Mouse (Mus musculus): ENCODE results near the gene Nlrp3. TPM values are rescaled to one million over a fixed set of nuclear protein-coding genes. Genes with fewer than 3 reads are reported as not detected.

The Nlrp3 gene
- polyA plus RNA-seq (2015; fragmentation: Nextera tagmentation; extraction: Ambion mirVana), result 0.20 and 0.24 TPM in 2 replicates

DNA sequence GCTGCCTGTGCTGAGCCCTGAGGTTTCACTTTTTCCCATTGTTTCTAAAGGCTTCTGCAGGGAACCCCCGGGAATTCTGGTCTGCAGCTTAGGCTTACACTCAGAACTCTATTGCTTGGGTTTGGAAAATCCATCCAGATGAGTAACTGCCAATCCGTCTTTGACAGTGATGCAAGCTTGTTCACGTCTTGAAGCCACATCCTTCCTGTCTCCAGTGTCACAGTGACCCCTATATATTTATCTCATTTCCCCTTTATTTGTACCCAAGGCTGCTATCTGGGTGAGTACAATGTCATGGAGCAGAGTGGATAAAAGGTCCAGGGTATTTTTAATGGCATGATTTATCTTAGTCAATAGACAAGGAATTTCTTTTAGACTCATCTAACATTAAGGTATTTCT is at the start of gene Nlrp3:
TSS of gene Nlrp3 (plus strand) at position 245 of the 400 bp plus-strand sequence.
- 51% methylated on average over 3 of the region's 3 CpGs for WGBS
- Histone ChIP-seq H3K9ac (replicated peaks) (no peak within 1 kb of the TSS), H3K4me2 (no peak within 1 kb of the TSS), H3K4me3 (replicated peaks) (no peak within 1 kb of the TSS), H3K9me3 (replicated peaks) (no peaks in the 10 kb centered on the region), H3K36me3 (no peaks in the 10 kb centered on the region), H3K27ac (replicated peaks) (no peak within 1 kb of the TSS), H3K4me1 (peaks cover 10% of the 10 kb centered on the region), H3K27me3 (replicated peaks) (no peaks in the 10 kb centered on the region)
- ATAC-seq (ENCODE audit: low FRiP score), result no peak

DNA sequence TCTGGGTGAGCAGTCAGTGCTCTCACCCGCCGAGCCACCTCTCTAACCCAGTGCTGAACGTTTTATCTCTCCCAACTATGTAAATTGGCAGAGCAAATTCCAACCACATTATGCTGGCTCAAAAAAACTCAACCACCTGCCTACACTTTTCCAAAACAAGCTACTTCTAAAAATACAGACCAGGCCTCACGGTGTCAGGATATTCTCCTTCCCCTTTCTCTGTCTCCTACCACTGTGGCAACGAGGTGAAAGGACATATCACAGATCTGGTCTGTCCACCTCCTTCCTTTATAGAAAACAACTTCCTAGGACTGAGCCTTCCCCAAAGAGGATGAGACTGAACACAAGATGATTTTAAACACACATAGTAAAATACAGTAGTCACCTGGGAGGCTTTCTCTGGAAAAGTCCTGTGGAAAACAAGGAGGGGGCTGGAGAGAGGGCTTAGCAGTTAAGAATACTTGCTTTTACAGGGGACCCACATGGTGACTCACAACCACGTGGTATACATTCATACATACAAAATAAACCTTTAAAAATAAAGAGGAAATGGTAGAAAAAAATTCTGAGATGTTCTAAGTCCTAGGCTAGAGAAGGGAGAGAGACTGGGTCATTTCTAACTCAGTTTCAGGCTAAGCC is 44.6 kb upstream of the Nlrp3 start:
- Histone ChIP-seq H3K4me1 (no peaks in the 10 kb centered on the region), H3K9ac (replicated peaks) (no peak overlapping the region), H3K36me3 (peaks cover 91% of the 10 kb centered on the region), H3K27me3 (replicated peaks) (no peaks in the 10 kb centered on the region), H3K4me3 (replicated peaks) (no peak overlapping the region), H3K27ac (replicated peaks) (no peak overlapping the region), H3K9me3 (replicated peaks) (no peaks in the 10 kb centered on the region), H3K4me2 (no peak overlapping the region)
- WGBS, result 87% methylated on average over 6 of the region's 6 CpGs
- no peak for ATAC-seq (ENCODE audit: low FRiP score)

DNA sequence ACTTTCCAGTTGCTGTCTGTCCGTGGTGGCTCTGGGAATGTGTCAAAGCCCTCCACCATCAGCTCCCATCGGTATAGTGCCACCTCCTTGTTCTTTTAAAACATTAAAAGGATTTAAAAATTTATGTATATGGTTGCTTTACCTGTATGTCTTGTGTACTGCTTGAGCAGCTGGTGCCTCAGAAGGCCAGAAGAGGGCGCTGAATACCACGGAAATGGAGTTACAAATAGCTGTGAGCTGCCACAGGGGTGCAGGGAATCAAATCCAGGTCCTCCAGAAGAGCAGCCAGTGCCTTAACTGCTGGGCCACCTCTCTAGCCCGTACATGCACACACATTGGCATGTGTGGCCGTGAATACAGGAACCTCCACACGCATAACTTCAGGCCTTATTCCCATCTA is 43.6 kb upstream of the Nlrp3 start:
- ATAC-seq (ENCODE audit: low FRiP score), result no peak
- Histone ChIP-seq H3K9ac (replicated peaks) (no peak overlapping the region), H3K36me3 (peaks cover 91% of the 10 kb centered on the region), H3K27me3 (replicated peaks) (no peaks in the 10 kb centered on the region), H3K4me3 (replicated peaks) (no peak overlapping the region), H3K4me2 (no peak overlapping the region), H3K9me3 (replicated peaks) (no peaks in the 10 kb centered on the region), H3K4me1 (no peaks in the 10 kb centered on the region), H3K27ac (replicated peaks) (no peak overlapping the region)
- WGBS, result 93% methylated on average over 7 of the region's 7 CpGs

DNA sequence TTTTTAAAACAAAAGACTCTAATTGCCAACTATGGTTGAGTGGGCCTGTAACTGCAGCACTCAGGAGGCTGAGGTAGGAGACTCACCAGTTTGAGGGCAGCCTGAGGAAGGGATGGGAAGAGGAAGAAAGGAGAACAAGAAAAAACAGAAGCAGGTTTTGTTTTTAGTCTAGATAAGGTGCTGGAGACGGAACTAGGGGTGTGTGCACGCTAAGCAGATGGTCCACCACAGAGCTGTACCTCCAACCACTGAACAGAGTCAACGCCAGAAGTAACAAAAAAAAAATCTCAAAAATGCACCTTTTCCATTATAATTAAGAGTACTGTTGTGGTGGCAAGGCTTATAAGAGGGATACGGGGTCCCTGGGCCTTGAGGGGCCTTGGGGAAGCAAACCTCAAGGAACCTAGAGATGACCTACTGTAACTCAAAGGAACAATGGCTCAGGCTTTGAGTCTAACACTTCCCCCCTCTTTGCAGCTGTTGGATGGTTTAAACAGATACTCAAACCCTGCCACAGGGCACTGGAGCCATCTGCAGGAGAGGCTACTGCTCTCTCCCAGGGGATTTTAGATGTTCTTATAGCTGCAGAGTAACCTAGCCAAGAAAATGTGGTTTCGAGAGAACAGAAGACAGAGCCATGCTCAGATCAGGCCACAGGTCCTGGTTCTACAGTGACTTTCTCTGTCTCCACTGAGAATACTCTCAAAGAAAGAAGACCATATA is 39.2 kb upstream of the Nlrp3 start:
- Histone ChIP-seq H3K27me3 (replicated peaks) (no peaks in the 10 kb centered on the region), H3K36me3 (peaks cover 68% of the 10 kb centered on the region), H3K4me3 (replicated peaks) (no peak overlapping the region), H3K27ac (replicated peaks) (no peak overlapping the region), H3K4me1 (peaks cover 15% of the 10 kb centered on the region), H3K4me2 (no peak overlapping the region), H3K9me3 (replicated peaks) (no peaks in the 10 kb centered on the region), H3K9ac (replicated peaks) (no peak overlapping the region)
- whole genome bisulfite sequencing, result 90% methylated on average over 5 of the region's 5 CpGs
- no peak for ATAC-seq (ENCODE audit: low FRiP score)

DNA sequence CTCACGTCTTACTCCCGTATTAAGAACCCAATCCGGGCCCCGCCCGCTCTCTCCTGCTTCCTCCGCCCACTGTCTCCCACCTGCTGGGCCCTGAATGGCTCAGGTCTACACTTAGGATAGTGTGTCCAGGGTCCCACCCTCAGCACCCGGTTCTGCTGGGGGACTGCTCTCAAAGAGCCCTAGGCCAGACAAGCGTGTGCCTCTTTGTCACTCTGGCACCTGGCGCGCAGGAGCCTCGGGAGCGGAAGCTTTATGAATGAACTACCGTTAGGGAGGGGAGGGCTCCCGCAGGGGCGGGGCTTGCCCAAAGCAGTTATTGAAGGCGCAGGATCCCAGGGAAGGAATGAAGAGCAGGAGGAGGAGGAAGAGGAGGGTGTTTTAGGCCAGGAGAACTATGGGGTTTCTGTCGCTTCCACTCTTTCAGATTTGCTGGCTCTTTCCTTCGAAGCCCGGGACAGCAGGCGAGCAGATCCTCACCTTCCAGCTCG is 36.0 kb upstream of the Nlrp3 start:
- under 1% methylated on average over 21 of the region's 21 CpGs for WGBS
- H3K36me3 ChIP-seq, result peaks cover 36% of the 10 kb centered on the region

DNA sequence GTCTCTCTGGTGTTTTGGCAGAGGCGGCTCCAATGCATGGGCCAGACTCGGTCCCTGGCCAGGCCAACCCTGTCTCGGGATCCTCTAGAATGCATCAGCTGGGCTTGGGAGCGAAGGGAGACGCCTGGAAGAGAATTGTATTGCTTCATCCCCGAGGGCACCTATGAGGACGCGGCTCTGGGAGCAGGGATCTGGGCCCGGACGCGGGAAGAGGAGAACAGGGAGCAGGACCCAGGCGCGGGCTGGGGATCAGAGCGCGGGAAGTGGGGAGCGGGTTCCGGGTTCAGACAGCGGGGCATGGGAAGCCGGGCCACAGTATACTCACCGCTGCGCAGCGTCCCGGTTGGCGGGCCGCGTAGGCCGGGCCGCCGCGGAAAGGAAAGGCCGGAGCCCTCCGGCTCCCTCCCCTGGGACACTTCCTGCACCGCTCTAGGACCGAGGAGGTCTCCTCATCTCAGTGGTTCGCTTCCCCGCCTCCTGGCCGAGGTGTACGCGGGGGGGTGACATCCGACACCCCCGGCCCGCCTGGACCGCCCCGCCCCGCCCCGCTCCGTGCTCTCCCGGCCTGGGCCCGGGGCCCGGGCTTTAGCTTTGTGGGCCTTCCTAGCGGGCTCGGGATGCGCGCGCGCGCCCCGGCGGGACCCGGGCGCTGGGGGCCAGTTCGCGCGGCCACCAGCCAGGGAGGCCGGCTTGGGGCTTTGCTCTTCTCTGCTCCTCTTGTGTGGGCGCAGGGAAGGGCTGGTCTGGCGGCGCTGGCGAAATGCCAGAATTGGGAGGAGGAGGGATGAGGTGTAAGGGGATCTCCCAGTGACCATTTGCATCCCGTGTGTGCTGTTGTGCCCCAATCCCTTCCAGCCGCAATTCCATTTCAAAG is 35.3 kb upstream of the Nlrp3 start:
- Histone ChIP-seq H3K4me1 (peaks cover 24% of the 10 kb centered on the region), H3K9me3 (replicated peaks) (no peaks in the 10 kb centered on the region), H3K4me2 (peak overlapping the region; percentile 97), H3K4me3 (replicated peaks) (peak overlapping the region; percentile 84), H3K27ac (replicated peaks) (peak overlapping the region; percentile 92), H3K27me3 (replicated peaks) (no peaks in the 10 kb centered on the region), H3K9ac (replicated peaks) (peak overlapping the region; percentile 98), H3K36me3 (peaks cover 33% of the 10 kb centered on the region)
- under 1% methylated on average over 67 of the region's 71 CpGs for WGBS
- peak; percentile 88 for ATAC-seq (ENCODE audit: low FRiP score)

More for the DNA sequence above, 36.0 kb upstream of the Nlrp3 start:
- no peaks in the 10 kb centered on the region for H3K9me3 ChIP-seq (replicated peaks)
- no peaks in the 10 kb centered on the region for H3K27me3 ChIP-seq (replicated peaks)
- H3K4me1 ChIP-seq, result peaks cover 24% of the 10 kb centered on the region
- ATAC-seq (ENCODE audit: low FRiP score), result peak; percentile 67
- H3K9ac ChIP-seq (replicated peaks), result peak overlapping the region; percentile 98
- H3K4me2 ChIP-seq, result peak overlapping the region; percentile 97
- H3K27ac ChIP-seq (replicated peaks), result peak overlapping the region; percentile 92
- peak overlapping the region; percentile 84 for H3K4me3 ChIP-seq (replicated peaks)

DNA sequence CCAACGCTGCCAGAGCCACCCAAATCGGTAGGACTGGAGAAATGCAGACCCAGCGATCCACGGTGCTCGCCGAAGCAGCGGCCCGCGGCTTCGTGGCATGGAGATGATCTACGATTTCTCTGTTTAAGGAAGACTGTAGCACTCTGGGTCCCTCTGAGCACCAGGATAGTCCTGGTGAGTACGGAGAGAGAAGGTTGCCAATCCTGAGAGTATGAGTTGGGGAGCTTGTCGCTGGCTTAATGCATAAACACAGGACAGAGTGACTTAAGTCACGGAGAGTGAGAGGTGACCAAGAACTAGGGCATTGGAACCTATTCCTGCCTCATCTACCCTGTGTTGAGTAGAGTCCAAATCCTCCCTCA is 34.7 kb upstream of the Nlrp3 start:
- Histone ChIP-seq H3K27me3 (replicated peaks) (no peaks in the 10 kb centered on the region), H3K4me2 (peak overlapping the region; percentile 97), H3K27ac (replicated peaks) (peak overlapping the region; percentile 92), H3K4me3 (replicated peaks) (peak overlapping the region; percentile 84), H3K4me1 (peaks cover 24% of the 10 kb centered on the region), H3K36me3 (peaks cover 32% of the 10 kb centered on the region), H3K9me3 (replicated peaks) (no peaks in the 10 kb centered on the region), H3K9ac (replicated peaks) (peak overlapping the region; percentile 98)
- ATAC-seq (ENCODE audit: low FRiP score), result peak; percentile 43; the same call in 1 of the 2 replicates
- WGBS, result under 1% methylated on average over 14 of the region's 14 CpGs

DNA sequence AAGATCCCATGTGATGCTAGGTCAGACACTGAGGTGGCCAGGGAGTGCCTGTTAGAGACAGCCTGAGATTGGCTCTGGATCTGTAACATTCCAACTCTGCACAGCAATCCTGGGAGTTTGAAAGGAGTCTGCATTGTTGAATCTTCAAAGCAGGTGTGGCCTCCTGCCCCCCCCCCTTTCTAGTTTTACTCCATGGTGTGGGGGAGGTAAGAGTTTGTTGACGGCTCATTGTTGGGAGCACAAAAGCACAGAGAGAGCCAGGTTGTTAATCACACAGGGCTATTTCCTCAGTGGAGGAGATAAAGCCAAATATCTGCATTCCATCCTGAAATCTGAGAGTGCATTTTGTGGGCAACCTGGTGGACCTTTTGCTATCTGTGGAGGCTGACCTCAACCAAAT is 29.8 kb upstream of the Nlrp3 start:
- peaks cover 15% of the 10 kb centered on the region for H3K4me1 ChIP-seq
- no peaks in the 10 kb centered on the region for H3K9me3 ChIP-seq (replicated peaks)
- H3K9ac ChIP-seq (replicated peaks), result no peak overlapping the region
- no peak overlapping the region for H3K27ac ChIP-seq (replicated peaks)
- no peaks in the 10 kb centered on the region for H3K27me3 ChIP-seq (replicated peaks)
- no peak for ATAC-seq (ENCODE audit: low FRiP score)
- WGBS, result 37% methylated on average over 1 of the region's 1 CpGs
- no peak overlapping the region for H3K4me2 ChIP-seq
- H3K4me3 ChIP-seq (replicated peaks), result no peak overlapping the region
- peaks cover 10% of the 10 kb centered on the region; the same call in 1 of the 2 replicates for H3K36me3 ChIP-seq

DNA sequence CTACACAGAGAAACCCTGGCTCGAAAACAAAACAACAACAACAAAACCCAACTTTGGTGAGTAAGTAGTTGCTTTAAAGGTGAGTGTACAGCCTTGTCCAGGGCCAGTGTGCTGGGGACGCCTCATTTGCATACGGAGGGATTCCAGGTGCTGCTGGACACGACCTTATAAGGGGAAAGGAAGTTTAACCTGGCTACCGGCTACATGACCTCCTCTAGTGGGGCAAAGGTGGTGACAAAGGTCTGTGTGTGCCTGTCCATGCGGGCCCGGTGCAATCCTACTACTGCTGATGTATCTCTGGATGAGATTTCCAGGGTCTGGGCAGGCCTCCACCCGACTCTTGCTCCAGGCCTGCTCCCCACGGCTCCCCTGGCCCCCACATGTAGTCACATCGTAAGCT is 28.6 kb upstream of the Nlrp3 start:
- Histone ChIP-seq H3K27ac (replicated peaks) (no peak overlapping the region), H3K4me1 (peaks cover 3% of the 10 kb centered on the region), H3K4me2 (no peak overlapping the region), H3K27me3 (replicated peaks) (no peaks in the 10 kb centered on the region), H3K9ac (replicated peaks) (no peak overlapping the region), H3K9me3 (replicated peaks) (no peaks in the 10 kb centered on the region), H3K36me3 (peaks cover 10% of the 10 kb centered on the region; the same call in 1 of the 2 replicates), H3K4me3 (replicated peaks) (no peak overlapping the region)
- no peak for ATAC-seq (ENCODE audit: low FRiP score)
- WGBS, result 91% methylated on average over 10 of the region's 10 CpGs

DNA sequence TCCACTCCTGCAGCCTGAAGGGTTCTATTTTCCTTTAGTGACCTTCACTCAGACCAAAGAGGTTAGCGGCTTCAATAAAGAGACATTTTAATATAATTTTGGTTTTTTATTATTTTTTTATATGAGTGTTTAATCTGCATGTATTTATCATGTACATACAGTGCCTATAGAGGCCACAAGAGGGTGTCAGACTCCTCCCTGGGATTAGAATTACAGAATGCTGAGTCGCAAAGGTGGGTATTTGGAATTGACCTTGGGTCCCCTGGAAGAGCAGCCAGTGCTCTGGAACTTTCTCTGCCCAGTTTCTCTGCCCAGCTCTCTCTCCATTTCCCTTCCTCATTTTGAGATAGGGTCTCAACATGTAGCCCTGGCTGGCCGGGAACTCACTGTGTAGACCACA is 27.8 kb upstream of the Nlrp3 start:
- Histone ChIP-seq H3K27me3 (replicated peaks) (no peaks in the 10 kb centered on the region), H3K9ac (replicated peaks) (no peak overlapping the region), H3K4me2 (no peak overlapping the region), H3K4me3 (replicated peaks) (no peak overlapping the region), H3K9me3 (replicated peaks) (no peaks in the 10 kb centered on the region), H3K27ac (replicated peaks) (no peak overlapping the region), H3K36me3 (peaks cover 10% of the 10 kb centered on the region; the same call in 1 of the 2 replicates), H3K4me1 (no peaks in the 10 kb centered on the region)
- WGBS, result 83% methylated on average over 3 of the region's 3 CpGs
- no peak for ATAC-seq (ENCODE audit: low FRiP score)

DNA sequence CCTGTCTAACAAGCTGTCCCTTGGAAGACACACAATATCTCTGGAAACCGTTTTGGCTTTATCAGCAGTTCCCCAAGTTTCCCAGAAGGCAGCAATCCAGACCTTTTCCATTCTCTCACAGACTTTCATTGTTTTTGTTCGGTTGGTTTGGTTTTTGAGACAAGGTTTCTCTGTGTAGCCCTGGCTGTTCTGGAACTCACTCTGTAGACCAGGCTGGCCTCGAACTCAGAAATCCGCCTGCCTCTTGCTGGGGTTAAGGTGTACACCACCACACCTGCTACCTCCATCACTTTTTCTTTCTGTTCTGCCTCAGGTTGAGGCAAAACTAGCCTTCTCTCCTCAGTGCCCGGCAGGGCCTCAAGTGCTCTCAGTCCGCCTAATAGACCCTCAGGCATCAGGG is 27.0 kb upstream of the Nlrp3 start:
- ATAC-seq (ENCODE audit: low FRiP score), result no peak
- H3K9me3 ChIP-seq (replicated peaks), result no peaks in the 10 kb centered on the region
- whole genome bisulfite sequencing, result 71% methylated on average over 6 of the region's 6 CpGs

More for the DNA sequence above, 27.0 kb upstream of the Nlrp3 start:
- H3K9ac ChIP-seq (replicated peaks), result no peak overlapping the region
- no peak overlapping the region for H3K4me3 ChIP-seq (replicated peaks)
- peaks cover 10% of the 10 kb centered on the region; the same call in 1 of the 2 replicates for H3K36me3 ChIP-seq
- H3K4me2 ChIP-seq, result no peak overlapping the region
- H3K27ac ChIP-seq (replicated peaks), result no peak overlapping the region
- no peaks in the 10 kb centered on the region for H3K4me1 ChIP-seq
- no peaks in the 10 kb centered on the region for H3K27me3 ChIP-seq (replicated peaks)
